Mouse (Mus musculus) liver, embryonic 11.5 days (tissue): ENCODE measurements around the gene Erh. TPM values are rescaled to one million over a fixed set of nuclear protein-coding genes. Genes with fewer than 3 reads are reported as not detected.

Experiments
- ATAC-seq: fragments of 200-750 bp; cut with Nextera tagmentation; replicated peaks from 2 replicates; pipeline ENCODE4 v1.8.0; 2017; ENCODE audit warnings: moderate number of reproducible peaks, mild to moderate bottlenecking, moderate TSS enrichment, moderate library complexity; ENCODE audit not compliant: low FRiP score
- DNase-seq: peaks from one replicate; pipeline ENCODE4 v3.0.0-alpha.2; 2017; ENCODE audit warnings: low spot score
- H3K27ac ChIP-seq: fragments of 300-500 bp; sonication (generic); 2 replicates; pipeline ENCODE4 v1.5.1; 2014; ENCODE audit warnings: mild to moderate bottlenecking, low read depth, low read length, control low read depth
- H3K27me3 ChIP-seq: fragments of 300-500 bp; sonication (generic); replicated peaks from 2 replicates; pipeline ENCODE4 v1.6.1; 2014; ENCODE audit warnings: low read length, mixed read lengths; ENCODE audit not compliant: control insufficient read depth, insufficient read depth
- H3K36me3 ChIP-seq: fragments of 300-500 bp; sonication (generic); 2 replicates; pipeline ENCODE4 v1.6.1; 2014; ENCODE audit warnings: mild to moderate bottlenecking, low read length, moderate library complexity, mixed read lengths; ENCODE audit not compliant: control insufficient read depth, insufficient read depth
- H3K4me1 ChIP-seq: fragments of 300-500 bp; sonication (generic); replicated peaks from 2 replicates; pipeline ENCODE4 v1.6.1; 2014; ENCODE audit warnings: low read length, mixed read lengths; ENCODE audit not compliant: control insufficient read depth, insufficient read depth
- H3K4me2 ChIP-seq: fragments of 300-500 bp; sonication (generic); 2 replicates; pipeline ENCODE4 v1.6.1; 2014; ENCODE audit warnings: mild to moderate bottlenecking, control low read depth, moderate library complexity
- H3K4me3 ChIP-seq: fragments of 300-500 bp; sonication (generic); 2 replicates; pipeline ENCODE4 v1.5.1; 2014; ENCODE audit warnings: low read depth, low read length, control low read depth
- H3K9ac ChIP-seq: fragments of 300-500 bp; sonication (generic); 2 replicates; pipeline ENCODE4 v1.6.1; 2014; ENCODE audit warnings: low read depth, low read length, control low read depth
- H3K9me3 ChIP-seq: fragments of 300-500 bp; sonication (generic); 2 replicates; pipeline ENCODE4 v1.6.1; 2016; ENCODE audit warnings: low read length, inconsistent platforms, mixed read lengths; ENCODE audit not compliant: control insufficient read depth
- WGBS: fragments of 180-500 bp; shearing (Covaris S2); extraction: QIAGEN DNeasy Blood & Tissue Kit; methylation state at CpG from one replicate; pipeline ENCODE4 v1.1.7; 2014; 5-methylcytosine and 5-hydroxymethylcytosine counted together
- polyA plus RNA-seq: library from polyadenylated mRNA; unstranded; fragments of >200 nt; fragmentation: Nextera tagmentation; extraction: Ambion mirVana; gene quantifications from 2 replicates; pipeline ENCODE4 v1.2.1, GENCODE M21; 2014

The Erh gene
- polyA plus RNA-seq, 1 experiment from 2014 or later = 304 TPM

- ATAC-seq (no peak), DNase-seq (no peak)
- Histone ChIP-seq H3K4me3 (no peak overlapping the region), H3K4me2 (no peak overlapping the region), H3K27me3 (no peaks in the 10 kb centered on the region; the same call in 1 of the 2 replicates), H3K4me1 (peaks cover 8% of the 10 kb centered on the region), H3K36me3 (no peaks in the 10 kb centered on the region), H3K9ac (no peak overlapping the region), H3K27ac (no peak overlapping the region), H3K9me3 (no peaks in the 10 kb centered on the region)
- WGBS = 84% methylated on average over 2 of the region's 2 CpGs
Measured at GRCm38 (mm10) chr12:80604218-80604617, 39.9 kb downstream of the Erh start.

- ATAC-seq = no peak
- Histone ChIP-seq H3K9me3 (no peaks in the 10 kb centered on the region), H3K27ac (no peak overlapping the region), H3K4me3 (no peak overlapping the region), H3K36me3 (no peaks in the 10 kb centered on the region), H3K9ac (no peak overlapping the region), H3K27me3 (no peaks in the 10 kb centered on the region; the same call in 1 of the 2 replicates), H3K4me2 (no peak overlapping the region), H3K4me1 (peaks cover 8% of the 10 kb centered on the region)
- WGBS = 27% methylated on average over 4 of the region's 4 CpGs
- no peak for DNase-seq
Measured at GRCm38 (mm10) chr12:80603566-80603965, 40.6 kb downstream of the Erh start.

- Histone ChIP-seq H3K4me1 (peaks cover 8% of the 10 kb centered on the region), H3K4me2 (no peak overlapping the region), H3K36me3 (no peaks in the 10 kb centered on the region), H3K9me3 (no peaks in the 10 kb centered on the region), H3K27me3 (no peaks in the 10 kb centered on the region; the same call in 1 of the 2 replicates), H3K27ac (no peak overlapping the region), H3K4me3 (no peak overlapping the region), H3K9ac (no peak overlapping the region)
- DNase-seq = no peak
- no peak for ATAC-seq
- 86% methylated on average over 5 of the region's 5 CpGs for WGBS
Measured at GRCm38 (mm10) chr12:80602432-80602831, 41.7 kb downstream of the Erh start.

- Histone ChIP-seq H3K4me2 (no peak overlapping the region), H3K27ac (no peak overlapping the region), H3K27me3 (no peaks in the 10 kb centered on the region; the same call in 1 of the 2 replicates), H3K9me3 (no peaks in the 10 kb centered on the region), H3K9ac (no peak overlapping the region), H3K4me3 (no peak overlapping the region), H3K4me1 (peaks cover 8% of the 10 kb centered on the region), H3K36me3 (no peaks in the 10 kb centered on the region)
- no peak for DNase-seq
- 81% methylated on average over 9 of the region's 9 CpGs for WGBS
- ATAC-seq = no peak
Measured at GRCm38 (mm10) chr12:80601597-80602269, 42.4 kb downstream of the Erh start.

GRCm38 (mm10) chr12:80598756-80599155, 45.4 kb downstream of the Erh start:
- Histone ChIP-seq H3K9me3 (no peaks in the 10 kb centered on the region), H3K4me2 (no peak overlapping the region; the same call in 1 of the 2 replicates), H3K4me3 (no peak overlapping the region), H3K27ac (no peak overlapping the region), H3K9ac (no peak overlapping the region), H3K27me3 (no peaks in the 10 kb centered on the region; the same call in 1 of the 2 replicates), H3K36me3 (no peaks in the 10 kb centered on the region), H3K4me1 (peaks cover 6% of the 10 kb centered on the region)
- 60% methylated on average over 6 of the region's 6 CpGs for WGBS
- ATAC-seq (no peak), DNase-seq (no peak)

- Histone ChIP-seq H3K36me3 (no peaks in the 10 kb centered on the region), H3K27ac (no peak overlapping the region), H3K4me2 (no peak overlapping the region), H3K9me3 (no peaks in the 10 kb centered on the region), H3K27me3 (no peaks in the 10 kb centered on the region; the same call in 1 of the 2 replicates), H3K9ac (no peak overlapping the region), H3K4me3 (no peak overlapping the region), H3K4me1 (peaks cover 1% of the 10 kb centered on the region)
- ATAC-seq (no peak), DNase-seq (no peak)
- 39% methylated on average over 7 of the region's 7 CpGs for WGBS
Measured at GRCm38 (mm10) chr12:80598236-80598635, 45.9 kb downstream of the Erh start.

GRCm38 (mm10) chr12:80595968-80596367, 48.2 kb downstream of the Erh start:
- Histone ChIP-seq H3K36me3 (no peaks in the 10 kb centered on the region), H3K9me3 (no peaks in the 10 kb centered on the region), H3K4me1 (no peaks in the 10 kb centered on the region), H3K27me3 (no peaks in the 10 kb centered on the region), H3K9ac (no peak overlapping the region), H3K4me2 (no peak overlapping the region), H3K4me3 (no peak overlapping the region), H3K27ac (no peak overlapping the region)
- whole genome bisulfite sequencing = 60% methylated on average over 4 of the region's 4 CpGs
- DNase-seq (no peak), ATAC-seq (no peak)

DNA sequence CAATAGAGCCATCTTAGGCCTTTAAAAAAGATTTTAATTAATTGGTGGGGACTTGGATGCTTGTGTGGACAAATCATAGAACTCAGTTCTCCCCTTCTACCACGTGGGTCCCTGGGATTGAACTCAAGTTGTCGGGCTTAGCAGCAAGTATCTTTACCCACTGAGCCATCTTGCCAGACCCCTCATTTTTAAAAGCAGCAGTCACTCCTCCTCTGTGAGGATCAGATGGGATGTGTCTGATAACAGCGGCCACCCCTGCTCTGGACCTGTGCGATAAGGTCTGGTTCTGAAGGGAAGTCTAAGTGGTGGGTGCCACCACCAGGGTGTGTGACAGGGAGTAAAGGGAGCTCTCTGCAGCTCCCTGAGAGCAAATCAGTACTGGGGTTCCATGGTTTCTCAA, 48.6 kb downstream of the Erh start:
- no peak overlapping the region for H3K4me3 ChIP-seq
- 73% methylated on average over 4 of the region's 4 CpGs for WGBS
- no peaks in the 10 kb centered on the region for H3K4me1 ChIP-seq
- no peaks in the 10 kb centered on the region for H3K27me3 ChIP-seq
- no peak for DNase-seq
- peak; percentile 87 for ATAC-seq
- no peaks in the 10 kb centered on the region for H3K9me3 ChIP-seq
- no peaks in the 10 kb centered on the region for H3K36me3 ChIP-seq
- no peak overlapping the region for H3K9ac ChIP-seq
- no peak overlapping the region for H3K27ac ChIP-seq
- H3K4me2 ChIP-seq = no peak overlapping the region

DNA sequence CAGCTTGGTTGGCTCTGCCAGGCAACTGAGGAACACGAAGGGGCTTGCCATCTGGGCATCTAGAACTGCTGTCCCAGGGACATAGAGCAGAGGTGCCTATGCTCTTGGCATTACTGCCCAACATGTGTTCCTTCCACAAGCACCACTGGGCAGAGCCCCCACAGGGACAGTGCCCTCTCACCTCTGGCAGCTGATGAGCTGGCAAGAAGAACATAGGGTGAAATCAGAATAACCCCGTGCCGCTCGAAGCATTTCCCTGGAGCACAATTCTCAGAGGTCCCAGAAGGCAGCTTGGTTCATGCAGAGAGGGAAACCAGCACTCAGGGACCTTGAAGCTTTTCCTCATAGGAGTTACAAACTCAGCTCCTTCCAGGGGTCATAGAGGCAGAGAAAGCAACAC, 49.4 kb downstream of the Erh start:
- DNase-seq (no peak), ATAC-seq (no peak)
- Histone ChIP-seq H3K9ac (no peak overlapping the region), H3K4me2 (no peak overlapping the region), H3K27ac (no peak overlapping the region), H3K27me3 (no peaks in the 10 kb centered on the region), H3K9me3 (no peaks in the 10 kb centered on the region), H3K36me3 (no peaks in the 10 kb centered on the region), H3K4me1 (no peaks in the 10 kb centered on the region), H3K4me3 (no peak overlapping the region)
- WGBS = 82% methylated on average over 4 of the region's 4 CpGs
